Mouse (Mus musculus): ENCODE data around the gene Mtor. TPM values are rescaled to one million over a fixed set of nuclear protein-coding genes. Genes with fewer than 3 reads are reported as not detected.
A peak's percentile ranks its signal among the peaks of the same experiment; 100 is the strongest.

Gene Mtor
- polyA plus RNA-seq, 1 experiment from 2014 or later = 15.4 TPM

DNA sequence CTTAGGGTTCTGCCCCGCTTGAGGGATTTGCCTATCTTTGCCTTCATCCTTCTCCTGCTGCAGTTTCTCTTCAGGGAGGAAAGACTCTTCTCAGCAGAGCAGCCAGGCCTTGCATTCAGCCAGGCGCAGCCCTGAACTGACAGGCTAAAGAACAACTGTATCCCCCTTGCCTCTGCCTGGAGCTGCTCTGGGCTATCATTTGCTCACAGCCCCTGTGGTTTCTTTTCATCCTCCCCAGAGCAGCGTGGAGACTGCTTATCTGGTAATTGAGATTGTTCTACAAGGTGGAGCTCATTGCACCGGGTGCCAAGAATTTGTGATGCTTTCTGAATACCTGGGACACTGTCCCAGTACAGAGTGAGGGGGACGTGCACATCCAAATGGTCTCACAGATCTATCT lies 19.9 kb upstream of the Mtor start:
- 85% methylated on average over 5 of the region's 5 CpGs for WGBS
- Histone ChIP-seq H3K4me2 (replicated peaks; ENCODE audit: low read depth) (no peak overlapping the region), H3K9ac (ENCODE audit: low read length) (no peak overlapping the region), H3K4me3 (ENCODE audit: low read depth, low read length) (no peak overlapping the region), H3K4me1 (replicated peaks; ENCODE audit: control insufficient read depth, insufficient read depth) (no peaks in the 10 kb centered on the region), H3K27ac (replicated peaks) (no peak overlapping the region), H3K9me3 (ENCODE audit: control insufficient read depth, low read length) (no peaks in the 10 kb centered on the region), H3K36me3 (ENCODE audit: control insufficient read depth, insufficient read depth, low read length) (0 out of 2 replicates have a peak, but pooled peaks cover 2% of the 10 kb centered on the region), H3K27me3 (ENCODE audit: control insufficient read depth, insufficient read depth, low read length) (no peaks in the 10 kb centered on the region)
- TF ChIP-seq CTCF (IDR thresholded peaks at IDR 0.05; ENCODE audit: low read depth) (no peak), EP300 (optimal IDR thresholded peaks at IDR 0.05) (no peak)
- DNase-seq (ENCODE audit: low spot score) (no peak), ATAC-seq (ENCODE audit: low FRiP score, low TSS enrichment) (no peak)

DNA sequence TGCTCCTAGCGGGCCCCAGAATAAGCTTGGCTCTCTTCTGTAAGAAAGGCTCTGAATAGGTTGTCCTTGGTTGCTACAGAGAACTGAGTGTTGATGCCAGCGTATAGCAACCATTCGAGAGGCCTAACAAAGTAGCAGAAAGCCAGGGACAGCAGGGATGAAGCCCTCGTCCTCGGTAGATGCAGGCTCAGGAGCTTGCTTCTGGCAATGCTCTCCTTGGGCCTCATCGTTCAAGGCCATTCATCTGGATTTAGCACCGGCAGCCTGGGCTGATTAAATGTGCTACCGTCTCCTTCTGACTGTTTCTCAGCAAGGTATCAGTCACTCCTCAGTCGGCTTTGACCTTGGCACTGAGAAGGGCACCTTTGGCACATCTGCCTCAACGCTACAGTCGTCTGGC lies 19.3 kb upstream of the Mtor start:
- ATAC-seq (ENCODE audit: low FRiP score, low TSS enrichment) = no peak
- Histone ChIP-seq H3K9ac (ENCODE audit: low read length) (no peak overlapping the region), H3K27me3 (ENCODE audit: control insufficient read depth, insufficient read depth, low read length) (no peaks in the 10 kb centered on the region), H3K9me3 (ENCODE audit: control insufficient read depth, low read length) (no peaks in the 10 kb centered on the region), H3K4me3 (ENCODE audit: low read depth, low read length) (no peak overlapping the region), H3K27ac (replicated peaks) (no peak overlapping the region), H3K4me2 (replicated peaks; ENCODE audit: low read depth) (no peak overlapping the region), H3K36me3 (ENCODE audit: control insufficient read depth, insufficient read depth, low read length) (0 out of 2 replicates have a peak, but pooled peaks cover 2% of the 10 kb centered on the region), H3K4me1 (replicated peaks; ENCODE audit: control insufficient read depth, insufficient read depth) (no peaks in the 10 kb centered on the region)
- 84% methylated on average over 11 of the region's 11 CpGs for WGBS
- DNase-seq (ENCODE audit: low spot score) = no peak
- TF ChIP-seq EP300 (optimal IDR thresholded peaks at IDR 0.05) (no peak), CTCF (IDR thresholded peaks at IDR 0.05; ENCODE audit: low read depth) (no peak)

DNA sequence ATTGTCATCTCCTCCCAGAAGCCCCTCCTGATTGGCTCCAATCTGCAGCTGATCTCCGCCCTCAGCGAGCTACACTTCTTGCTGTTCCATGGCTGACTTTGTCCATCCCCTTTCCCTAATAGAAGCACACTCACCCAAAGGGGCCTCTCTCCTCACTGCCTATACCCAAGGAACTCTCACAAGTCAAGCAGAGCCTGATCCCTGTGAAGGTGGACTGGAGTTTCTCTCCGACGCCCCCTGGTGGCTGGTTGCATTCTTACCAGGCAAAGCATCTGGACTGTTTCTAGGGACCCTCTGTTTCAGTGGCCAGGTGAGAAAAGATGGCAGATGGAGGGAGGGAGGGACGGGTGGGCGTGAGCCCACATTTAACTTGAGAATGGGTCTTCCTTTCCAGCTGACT lies 18.7 kb upstream of the Mtor start:
- ATAC-seq (ENCODE audit: low FRiP score, low TSS enrichment) (no peak), DNase-seq (ENCODE audit: low spot score) (peak; percentile 76)
- Histone ChIP-seq H3K9me3 (ENCODE audit: control insufficient read depth, low read length) (no peaks in the 10 kb centered on the region), H3K36me3 (ENCODE audit: control insufficient read depth, insufficient read depth, low read length) (0 out of 2 replicates have a peak, but pooled peaks cover 4% of the 10 kb centered on the region), H3K27me3 (ENCODE audit: control insufficient read depth, insufficient read depth, low read length) (no peaks in the 10 kb centered on the region), H3K4me3 (ENCODE audit: low read depth, low read length) (no peak overlapping the region), H3K27ac (replicated peaks) (no peak overlapping the region), H3K9ac (ENCODE audit: low read length) (no peak overlapping the region), H3K4me2 (replicated peaks; ENCODE audit: low read depth) (no peak overlapping the region), H3K4me1 (replicated peaks; ENCODE audit: control insufficient read depth, insufficient read depth) (no peaks in the 10 kb centered on the region)
- WGBS = 30% methylated on average over 6 of the region's 6 CpGs
- TF ChIP-seq CTCF (IDR thresholded peaks at IDR 0.05; ENCODE audit: low read depth) = peak; percentile 89
- no peak for TF ChIP-seq EP300 (optimal IDR thresholded peaks at IDR 0.05)

DNA sequence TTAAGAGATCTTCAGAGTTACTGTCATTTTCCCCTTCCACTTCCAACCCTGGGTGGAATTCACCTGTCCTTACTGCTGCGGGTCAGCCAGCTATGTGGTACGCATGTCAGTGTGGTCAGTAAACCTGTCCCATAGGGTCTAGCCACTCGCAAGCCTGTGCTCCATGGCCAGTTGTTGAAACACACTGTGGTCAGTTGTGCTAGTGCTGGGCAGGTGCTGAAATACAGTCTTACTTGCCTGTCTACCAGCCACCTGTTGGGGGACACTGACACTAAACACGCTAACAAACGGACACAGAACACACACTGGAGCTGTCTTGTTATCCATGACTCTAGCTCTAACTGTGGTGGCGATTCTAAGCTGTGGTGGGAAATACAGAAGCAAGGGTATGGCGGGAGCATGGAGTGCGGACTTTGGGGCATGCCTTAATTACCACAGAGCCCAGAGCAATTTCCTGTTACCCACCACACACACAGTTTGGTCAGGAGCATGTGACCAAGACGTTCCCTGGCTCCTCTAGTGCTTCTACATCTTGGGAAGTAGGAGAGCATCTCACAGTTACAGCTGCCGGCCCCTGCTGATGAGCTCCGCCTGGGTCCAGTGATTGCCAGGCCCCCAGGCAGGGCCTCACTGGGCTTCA lies 17.4 kb upstream of the Mtor start:
- DNase-seq (ENCODE audit: low spot score) = no peak
- Histone ChIP-seq H3K4me3 (ENCODE audit: low read depth, low read length) (no peak overlapping the region), H3K27ac (replicated peaks) (no peak overlapping the region), H3K36me3 (ENCODE audit: control insufficient read depth, insufficient read depth, low read length) (0 out of 2 replicates have a peak, but pooled peaks cover 4% of the 10 kb centered on the region), H3K9ac (ENCODE audit: low read length) (no peak overlapping the region), H3K9me3 (ENCODE audit: control insufficient read depth, low read length) (no peaks in the 10 kb centered on the region), H3K4me2 (replicated peaks; ENCODE audit: low read depth) (no peak overlapping the region), H3K4me1 (replicated peaks; ENCODE audit: control insufficient read depth, insufficient read depth) (no peaks in the 10 kb centered on the region), H3K27me3 (ENCODE audit: control insufficient read depth, insufficient read depth, low read length) (no peaks in the 10 kb centered on the region)
- 85% methylated on average over 11 of the region's 11 CpGs for WGBS
- ATAC-seq (ENCODE audit: low FRiP score, low TSS enrichment) = no peak
- TF ChIP-seq EP300 (optimal IDR thresholded peaks at IDR 0.05) (no peak), CTCF (IDR thresholded peaks at IDR 0.05; ENCODE audit: low read depth) (no peak)

DNA sequence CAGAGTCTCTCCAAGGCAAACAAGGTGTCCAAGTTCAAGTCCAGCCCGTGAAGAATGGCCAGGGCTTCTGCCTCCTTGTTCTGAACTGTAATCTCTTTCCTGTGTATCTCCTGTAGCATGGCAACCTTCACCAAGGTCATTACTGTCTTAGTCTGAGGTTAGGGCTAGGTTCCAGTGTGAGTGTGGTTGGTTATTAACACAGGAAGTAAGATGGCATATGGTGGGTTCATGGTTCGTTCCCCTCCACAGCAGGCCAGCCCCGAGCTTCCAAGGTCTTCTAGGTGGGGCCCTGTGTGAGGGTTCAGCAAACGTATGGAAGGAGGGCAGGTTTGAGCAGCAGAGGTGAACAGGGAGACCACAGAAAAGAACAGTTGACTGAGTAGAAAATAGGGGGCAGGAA lies 15.9 kb upstream of the Mtor start:
- WGBS = 84% methylated on average over 4 of the region's 4 CpGs
- H3K4me2 ChIP-seq (replicated peaks; ENCODE audit: low read depth) = no peak overlapping the region
- ATAC-seq (ENCODE audit: low FRiP score, low TSS enrichment) = no peak

DNA sequence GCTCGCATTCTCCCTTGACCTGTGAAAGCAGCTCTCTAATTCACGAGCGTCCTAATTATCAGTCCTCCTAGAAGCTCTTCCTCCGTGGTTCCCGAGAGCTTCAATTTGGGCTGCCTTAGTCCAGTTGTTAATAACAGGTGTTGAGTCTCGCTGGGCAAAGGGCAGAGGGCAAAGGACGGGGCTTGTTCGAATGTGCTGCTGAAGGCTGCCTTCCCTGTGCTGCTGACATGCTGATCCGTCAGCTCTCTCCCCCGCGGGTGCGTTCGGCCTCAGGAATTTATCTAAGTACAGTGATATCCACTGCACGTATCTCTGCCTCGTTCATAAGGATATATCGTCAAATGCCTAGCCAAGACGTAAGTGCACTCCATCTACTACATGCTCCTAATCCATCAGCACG lies 15.1 kb upstream of the Mtor start:
- Histone ChIP-seq H3K4me3 (ENCODE audit: low read depth, low read length) (no peak overlapping the region), H3K4me1 (replicated peaks; ENCODE audit: control insufficient read depth, insufficient read depth) (no peaks in the 10 kb centered on the region), H3K27me3 (ENCODE audit: control insufficient read depth, insufficient read depth, low read length) (no peaks in the 10 kb centered on the region), H3K9me3 (ENCODE audit: control insufficient read depth, low read length) (no peaks in the 10 kb centered on the region), H3K36me3 (ENCODE audit: control insufficient read depth, insufficient read depth, low read length) (peaks cover 4% of the 10 kb centered on the region; the same call in 1 of the 2 replicates), H3K27ac (replicated peaks) (no peak overlapping the region), H3K9ac (ENCODE audit: low read length) (no peak overlapping the region), H3K4me2 (replicated peaks; ENCODE audit: low read depth) (no peak overlapping the region)
- DNase-seq (ENCODE audit: low spot score) = no peak
- no peak for TF ChIP-seq CTCF (IDR thresholded peaks at IDR 0.05; ENCODE audit: low read depth)
- TF ChIP-seq EP300 (optimal IDR thresholded peaks at IDR 0.05) = no peak
- 78% methylated on average over 18 of the region's 18 CpGs for WGBS
- no peak for ATAC-seq (ENCODE audit: low FRiP score, low TSS enrichment)

More for the DNA sequence above, 15.9 kb upstream of the Mtor start:
- Histone ChIP-seq H3K27me3 (ENCODE audit: control insufficient read depth, insufficient read depth, low read length) (no peaks in the 10 kb centered on the region), H3K4me3 (ENCODE audit: low read depth, low read length) (no peak overlapping the region), H3K4me1 (replicated peaks; ENCODE audit: control insufficient read depth, insufficient read depth) (no peaks in the 10 kb centered on the region), H3K36me3 (ENCODE audit: control insufficient read depth, insufficient read depth, low read length) (peaks cover 4% of the 10 kb centered on the region; the same call in 1 of the 2 replicates), H3K27ac (replicated peaks) (no peak overlapping the region), H3K9ac (ENCODE audit: low read length) (no peak overlapping the region), H3K9me3 (ENCODE audit: control insufficient read depth, low read length) (no peaks in the 10 kb centered on the region)
- TF ChIP-seq EP300 (optimal IDR thresholded peaks at IDR 0.05) (no peak), CTCF (IDR thresholded peaks at IDR 0.05; ENCODE audit: low read depth) (no peak)
- no peak for DNase-seq (ENCODE audit: low spot score)
